Mouse (Mus musculus) bone marrow, adult 2 months (tissue): ENCODE measurements around the gene Irs3.

Source experiments
- CTCF ChIP-seq: fragments of 200-500 bp; IDR thresholded peaks from 2 replicates; pipeline ENCODE4 v1.5.1; 2011; ENCODE audit warnings: low read length, control low read depth; ENCODE audit not compliant: control insufficient read depth, insufficient read depth
- POLR2A ChIP-seq: fragments of 200-500 bp; IDR thresholded peaks from 2 replicates; pipeline ENCODE4 v1.6.1; 2011; ENCODE audit warnings: low read depth, mild to moderate bottlenecking, control low read depth, low read length, borderline replicate concordance; ENCODE audit not compliant: control insufficient read depth

DNA sequence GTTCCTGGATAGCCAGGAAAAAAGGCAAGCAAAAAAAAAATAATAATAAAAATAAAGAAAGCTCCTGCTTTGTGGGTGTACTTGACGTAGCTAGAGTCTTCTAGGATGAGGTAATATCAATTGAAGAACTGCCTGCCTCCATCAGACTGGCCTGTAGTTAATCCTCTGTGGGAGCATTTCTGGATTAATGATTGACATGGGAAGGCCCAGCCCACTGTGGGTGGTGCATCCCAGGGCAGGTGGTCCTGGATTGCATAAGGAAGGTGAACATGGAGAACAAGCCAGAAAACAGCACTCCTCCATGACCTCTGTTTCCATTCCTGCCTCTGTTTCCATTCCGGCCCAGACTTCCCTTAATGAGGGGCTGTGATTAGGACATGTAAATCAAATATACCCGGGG is 33.2 kb upstream of the Irs3 start:
- TF ChIP-seq POLR2A (no peak), CTCF (no peak)
